Mouse (Mus musculus) myocyte (in vitro differentiated cells): ENCODE results near the gene Neil1. TPM values are rescaled to one million over a fixed set of nuclear protein-coding genes. Genes with fewer than 3 reads are reported as not detected.

ENCODE experiments used
- H3K27me3 ChIP-seq: one replicate; pipeline ENCODE4 v1.6.1; 2011; ENCODE audit not compliant: control insufficient read depth, insufficient read depth, insufficient read length
- H3K36me3 ChIP-seq: one replicate; pipeline ENCODE4 v1.6.1; 2011; ENCODE audit not compliant: control insufficient read depth, insufficient read depth
- H3K4me2 ChIP-seq: one replicate; pipeline ENCODE4 v1.6.1; 2011; ENCODE audit warnings: low read depth, control low read depth
- H3K4me3 ChIP-seq: one replicate; pipeline ENCODE4 v1.5.1; 2011; ENCODE audit warnings: mild to moderate bottlenecking, control low read depth, moderate library complexity
- H3K79me2 ChIP-seq: one replicate; pipeline ENCODE4 v1.6.1; 2011; ENCODE audit not compliant: control insufficient read depth, insufficient read depth
- H3ac ChIP-seq: one replicate; pipeline ENCODE4 v1.6.1; 2011; ENCODE audit not compliant: control insufficient read depth, insufficient read length
- CEBPB ChIP-seq: IDR thresholded peaks from 2 replicates; pipeline ENCODE4 v1.6.1; 2011; ENCODE audit warnings: mild to moderate bottlenecking, moderate library complexity; ENCODE audit not compliant: poor library complexity, insufficient read depth, severe bottlenecking
- E2F4 ChIP-seq: IDR thresholded peaks from one replicate; pipeline ENCODE4 v1.6.1; 2011; ENCODE audit warnings: mild to moderate bottlenecking, control low read depth, moderate library complexity; ENCODE audit not compliant: insufficient read depth
- MAX ChIP-seq: IDR thresholded peaks from one replicate; pipeline ENCODE4 v1.6.1; 2011; ENCODE audit warnings: low read depth, mild to moderate bottlenecking, control low read depth
- MYOD1 ChIP-seq, 3 experiments: IDR thresholded peaks; one replicate each; pipeline ENCODE4 v1.6.1; 2011; ENCODE audit warnings: control low read depth in 2 of 3, low read depth in 2 of 3, mild to moderate bottlenecking in 2 of 3, moderate library complexity in 1 of 3; ENCODE audit not compliant: insufficient read length in 2 of 3, control insufficient read depth in 1 of 3
- MYOG ChIP-seq, 3 experiments: IDR thresholded peaks; one replicate each; pipeline ENCODE4 v1.6.1; 2011; ENCODE audit warnings: control low read depth in 2 of 3, low read depth in 2 of 3, mild to moderate bottlenecking in 2 of 3; ENCODE audit not compliant: insufficient read length in 2 of 3, control insufficient read depth in 1 of 3, insufficient read depth in 1 of 3
- POLR2A ChIP-seq: IDR thresholded peaks from one replicate; pipeline ENCODE4 v1.6.1; 2011; ENCODE audit warnings: low read depth, mild to moderate bottlenecking, control low read depth, moderate library complexity; ENCODE audit not compliant: insufficient read length
- POLR2AphosphoS2 ChIP-seq: IDR thresholded peaks from one replicate; pipeline ENCODE4 v1.6.1; 2011; ENCODE audit warnings: low read depth, control low read depth; ENCODE audit not compliant: insufficient read length
- REST ChIP-seq: IDR thresholded peaks from one replicate; pipeline ENCODE4 v1.6.1; 2011; ENCODE audit warnings: mild to moderate bottlenecking, control low read depth, moderate library complexity; ENCODE audit not compliant: insufficient read depth, insufficient read length
- SRF ChIP-seq: IDR thresholded peaks from one replicate; pipeline ENCODE4 v1.6.1; 2011; ENCODE audit warnings: low read depth; ENCODE audit not compliant: control insufficient read depth, insufficient read length
- TCF12 ChIP-seq: IDR thresholded peaks from one replicate; pipeline ENCODE4 v1.6.1; 2011; ENCODE audit warnings: mild to moderate bottlenecking, control low read depth; ENCODE audit not compliant: poor library complexity, insufficient read depth, severe bottlenecking
- TCF3 ChIP-seq: IDR thresholded peaks from one replicate; pipeline ENCODE4 v1.6.1; 2011; ENCODE audit warnings: low read depth, control low read depth; ENCODE audit not compliant: insufficient read length
- USF1 ChIP-seq: IDR thresholded peaks from one replicate; pipeline ENCODE4 v1.6.1; 2011; ENCODE audit warnings: low read depth, mild to moderate bottlenecking, control low read depth, moderate library complexity
- polyA plus RNA-seq: library from polyadenylated mRNA; unstranded; fragments of >200 nt; fragmentation: generic; extraction: Trizol; gene quantifications from one replicate; pipeline ENCODE4 v1.2.1, GENCODE M21; 2012; ENCODE audit warnings: missing spikeins

The Neil1 gene
- polyA plus RNA-seq, 1 experiment: 12.7 TPM

- H3K79me2 ChIP-seq: no peaks in the 10 kb centered on the region
- no peak for TF ChIP-seq TCF12
- no peak for TF ChIP-seq MYOD1 (IDR thresholded peaks at IDR 0.05; ENCODE audit: control insufficient read depth in 1 of 3, insufficient read length in 2 of 3, low read depth in 2 of 3)
- no peak for TF ChIP-seq POLR2A
- no peak for TF ChIP-seq E2F4
- no peak for TF ChIP-seq SRF
- TF ChIP-seq USF1: no peak
- no peak for TF ChIP-seq MYOG (IDR thresholded peaks at IDR 0.05; ENCODE audit: control insufficient read depth in 1 of 3, insufficient read depth in 1 of 3, insufficient read length in 2 of 3, low read depth in 2 of 3)
- no peak for TF ChIP-seq MAX
- no peak for TF ChIP-seq POLR2AphosphoS2
- TF ChIP-seq TCF3: no peak
- TF ChIP-seq CEBPB: no peak
- TF ChIP-seq REST: no peak
- peaks cover 10% of the 10 kb centered on the region for H3K36me3 ChIP-seq
- no peak overlapping the region for H3K4me2 ChIP-seq
- H3K4me3 ChIP-seq: no peak overlapping the region
- no peak overlapping the region for H3ac ChIP-seq
- no peaks in the 10 kb centered on the region for H3K27me3 ChIP-seq
These were observed 10.3 kb downstream of the Neil1 start for GRCm38 (mm10) chr9:57137777-57138176.

- no peak for TF ChIP-seq MYOG (IDR thresholded peaks at IDR 0.05; ENCODE audit: control insufficient read depth in 1 of 3, insufficient read depth in 1 of 3, insufficient read length in 2 of 3, low read depth in 2 of 3)
- TF ChIP-seq USF1: no peak
- no peak for TF ChIP-seq E2F4
- TF ChIP-seq TCF12: no peak
- no peak for TF ChIP-seq MYOD1 (IDR thresholded peaks at IDR 0.05; ENCODE audit: control insufficient read depth in 1 of 3, insufficient read length in 2 of 3, low read depth in 2 of 3)
- no peak for TF ChIP-seq TCF3
- no peak for TF ChIP-seq MAX
- no peak for TF ChIP-seq REST
- no peak for TF ChIP-seq CEBPB
- TF ChIP-seq SRF: no peak
- no peak for TF ChIP-seq POLR2AphosphoS2
- Histone ChIP-seq H3K27me3 (no peaks in the 10 kb centered on the region), H3K4me2 (no peak overlapping the region), H3K4me3 (no peak overlapping the region), H3K79me2 (no peaks in the 10 kb centered on the region), H3K36me3 (peaks cover 10% of the 10 kb centered on the region), H3ac (no peak overlapping the region)
These were observed 10.9 kb downstream of the Neil1 start for GRCm38 (mm10) chr9:57137246-57137645.

GRCm38 (mm10) chr9:57130577-57131433, 17.3 kb downstream of the Neil1 start, which contains the start of gene Man2c1:
Gene Man2c1 (plus strand): TSS chr9:57130690.
- Histone ChIP-seq H3ac (peak within 1 kb of the TSS; percentile 55), H3K4me2 (peak within 1 kb of the TSS; percentile 75), H3K36me3 (peaks cover 5% of the 10 kb centered on the region), H3K4me3 (peak within 1 kb of the TSS; percentile 85), H3K79me2 (no peaks in the 10 kb centered on the region), H3K27me3 (no peaks in the 10 kb centered on the region)
- TF ChIP-seq POLR2A (peak; percentile 94), REST (no peak), CEBPB (peak; percentile 51; the same call in 1 of the 2 replicates), MAX (peak; percentile 67), SRF (peak; percentile 29), TCF12 (no peak), POLR2AphosphoS2 (peak; percentile 98), USF1 (peak; percentile 58), E2F4 (no peak), MYOD1 (IDR thresholded peaks at IDR 0.05; ENCODE audit: control insufficient read depth in 1 of 3, insufficient read length in 2 of 3, low read depth in 2 of 3) (peak in 1 of 3 experiments; percentile 57), TCF3 (no peak), MYOG (IDR thresholded peaks at IDR 0.05; ENCODE audit: control insufficient read depth in 1 of 3, insufficient read depth in 1 of 3, insufficient read length in 2 of 3, low read depth in 2 of 3) (peak in 2 of 3 experiments; percentile 58 to 67)

- Histone ChIP-seq H3K27me3 (no peaks in the 10 kb centered on the region), H3K4me3 (peak overlapping the region; percentile 85), H3K79me2 (no peaks in the 10 kb centered on the region), H3ac (no peak overlapping the region), H3K4me2 (peak overlapping the region; percentile 75), H3K36me3 (peaks cover 9% of the 10 kb centered on the region)
- TF ChIP-seq TCF12 (no peak), MAX (no peak), CEBPB (no peak), MYOG (IDR thresholded peaks at IDR 0.05; ENCODE audit: control insufficient read depth in 1 of 3, insufficient read depth in 1 of 3, insufficient read length in 2 of 3, low read depth in 2 of 3) (no peak), MYOD1 (IDR thresholded peaks at IDR 0.05; ENCODE audit: control insufficient read depth in 1 of 3, insufficient read length in 2 of 3, low read depth in 2 of 3) (no peak), POLR2AphosphoS2 (no peak), SRF (no peak), TCF3 (no peak), E2F4 (no peak), USF1 (no peak), POLR2A (no peak), REST (no peak)
These were observed 18.5 kb downstream of the Neil1 start for GRCm38 (mm10) chr9:57129641-57130040.
